Mouse (Mus musculus) brain, embryonic 14.5 days (tissue): Measurements from ENCODE around the gene Hspb7. TPM values are rescaled to one million over a fixed set of nuclear protein-coding genes. Genes with fewer than 3 reads are reported as not detected.

ENCODE experiments used
- DNase-seq: peaks from one replicate; pipeline ENCODE4 v3.0.0-alpha.2; 2011; ENCODE audit warnings: low read depth
- CTCF ChIP-seq: fragments of 200-500 bp; IDR thresholded peaks from 2 replicates; pipeline ENCODE4 v1.5.1; 2012; ENCODE audit warnings: inconsistent platforms, mild to moderate bottlenecking, moderate library complexity, borderline replicate concordance; ENCODE audit not compliant: insufficient read depth, insufficient read length; ENCODE audit errors: extremely low read depth
- POLR2A ChIP-seq: fragments of 200-500 bp; IDR thresholded peaks from 2 replicates; pipeline ENCODE4 v1.6.1; 2012; ENCODE audit warnings: mild to moderate bottlenecking, inconsistent platforms, borderline replicate concordance; ENCODE audit not compliant: poor library complexity, insufficient read depth, insufficient read length, severe bottlenecking; ENCODE audit errors: extremely low read depth
- polyA plus RNA-seq: library from polyadenylated mRNA; depleted of rRNA; stranded (reverse); fragments of >200 nt; gene quantifications from 2 replicates; pipeline ENCODE4 v1.2.3, GENCODE M21; 2012

Hspb7 gene
- polyA plus RNA-seq, 1 experiment = 0.10 TPM

GRCm38 (mm10) chr4:141397861-141398260 lies 22.7 kb upstream of the Hspb7 start:
- TF ChIP-seq POLR2A (no peak), CTCF (no peak)

GRCm38 (mm10) chr4:141398545-141398944 lies 22.0 kb upstream of the Hspb7 start, which contains the start of gene Clcnka:
TSS of gene Clcnka (minus strand) at chr4:141398724.
- no peak for DNase-seq
- TF ChIP-seq POLR2A = no peak
- TF ChIP-seq CTCF = no peak

More at GRCm38 (mm10) chr4:141397861-141398260, 22.7 kb upstream of the Hspb7 start:
- no peak for DNase-seq

GRCm38 (mm10) chr4:141400171-141400570 lies 20.4 kb upstream of the Hspb7 start:
- DNase-seq = no peak

GRCm38 (mm10) chr4:141404518-141405313 lies 15.9 kb upstream of the Hspb7 start:
- DNase-seq = peak; percentile 87
- TF ChIP-seq CTCF = peak; percentile 99
- TF ChIP-seq POLR2A = no peak

More at GRCm38 (mm10) chr4:141400171-141400570, 20.4 kb upstream of the Hspb7 start:
- TF ChIP-seq CTCF (no peak), POLR2A (no peak)

- TF ChIP-seq POLR2A (no peak), CTCF (no peak)
- DNase-seq = no peak
Measured at GRCm38 (mm10) chr4:141405314-141405622, 15.3 kb upstream of the Hspb7 start.

GRCm38 (mm10) chr4:141406516-141407299 lies 13.9 kb upstream of the Hspb7 start:
- no peak for DNase-seq
- peak; percentile 54; the same call in 1 of the 2 replicates for TF ChIP-seq CTCF
- TF ChIP-seq POLR2A = no peak

GRCm38 (mm10) chr4:141408577-141408976 lies 12.0 kb upstream of the Hspb7 start:
- no peak for TF ChIP-seq POLR2A
- TF ChIP-seq CTCF = no peak
- DNase-seq = no peak

- TF ChIP-seq POLR2A = no peak
- peak; percentile 34; the same call in 1 of the 2 replicates for TF ChIP-seq CTCF
- DNase-seq = no peak
Measured at GRCm38 (mm10) chr4:141411430-141411992, 9.1 kb upstream of the Hspb7 start.

- no peak for DNase-seq
- TF ChIP-seq POLR2A = no peak
- no peak for TF ChIP-seq CTCF
Measured at GRCm38 (mm10) chr4:141415924-141416323, 4.7 kb upstream of the Hspb7 start, which contains the start of gene Clcnkb. TSS of gene Clcnkb (minus strand) at chr4:141416014.

GRCm38 (mm10) chr4:141419398-141420191 lies 984 bp upstream of the Hspb7 start:
- TF ChIP-seq POLR2A = no peak
- TF ChIP-seq CTCF = no peak
- DNase-seq = no peak
